Mouse (Mus musculus) leukemia stem cell, adult 10-12 weeks (primary cell): ENCODE measurements around the gene Vmn2r88. TPM values are rescaled to one million over a fixed set of nuclear protein-coding genes. Genes with fewer than 3 reads are reported as not detected.

Source experiments
- polyA plus RNA-seq: library from polyadenylated mRNA; stranded (reverse); fragments of >175 nt; gene quantifications from 2 replicates; pipeline ENCODE4 v1.2.3, GENCODE M21; 2012; ENCODE audit warnings: low replicate concordance

The Vmn2r88 gene
- polyA plus RNA-seq: not detected in 2 replicates

GRCm38 (mm10) chr14:51410520-51410919 lies at the start of gene Vmn2r88:
Gene Vmn2r88 (plus strand): TSS chr14:51410820.

GRCm38 (mm10) chr14:51361456-51361855 lies 49.2 kb upstream of the Vmn2r88 start, which contains the start of gene Gm7247:
Gene Gm7247 (plus strand): TSS chr14:51361756.

GRCm38 (mm10) chr14:51451557-51451956 lies 40.9 kb downstream of the Vmn2r88 start, which contains the start of gene Vmn2r89:
Gene Vmn2r89 (plus strand): TSS chr14:51451857.

Other genes starting within 250 kb of the Vmn2r88 start
- not detected in 2 replicates for gene Rnase2b, start 248.6 kb upstream of the Vmn2r88 start, polyA plus RNA-seq
- not detected in 2 replicates for gene Ang2, start 211.7 kb upstream of the Vmn2r88 start, polyA plus RNA-seq
- not detected in 2 replicates for gene Ear14, start 207.4 kb upstream of the Vmn2r88 start, polyA plus RNA-seq
- gene Rnase2a, start 154.7 kb upstream of the Vmn2r88 start, polyA plus RNA-seq: not detected in 2 replicates
- not detected in 2 replicates for gene Gm7247, start 49.1 kb upstream of the Vmn2r88 start, polyA plus RNA-seq
- 0.05 TPM in 1 of 2 replicates, not detected in the other for gene Vmn2r89, start 41.0 kb downstream of the Vmn2r88 start, polyA plus RNA-seq
- gene Gm5622, start 142.0 kb downstream of the Vmn2r88 start, polyA plus RNA-seq: not detected in 2 replicates
- not detected in 2 replicates for gene Gm17175, start 163.2 kb downstream of the Vmn2r88 start, polyA plus RNA-seq
- not detected in 2 replicates for gene Gm17174, start 181.3 kb downstream of the Vmn2r88 start, polyA plus RNA-seq
- not detected in 2 replicates for gene Gm17078, start 200.5 kb downstream of the Vmn2r88 start, polyA plus RNA-seq
- not detected in 2 replicates for gene Gm4181, start 224.8 kb downstream of the Vmn2r88 start, polyA plus RNA-seq